Mouse (Mus musculus) ovary, postnatal 36 days (tissue): ENCODE results near the gene Nhlh1.

Source experiments
- DNase-seq: peaks from one replicate; pipeline ENCODE4 v3.0.0; 2022; ENCODE audit warnings: low spot score, mixed read lengths

Gene Nhlh1

DNA sequence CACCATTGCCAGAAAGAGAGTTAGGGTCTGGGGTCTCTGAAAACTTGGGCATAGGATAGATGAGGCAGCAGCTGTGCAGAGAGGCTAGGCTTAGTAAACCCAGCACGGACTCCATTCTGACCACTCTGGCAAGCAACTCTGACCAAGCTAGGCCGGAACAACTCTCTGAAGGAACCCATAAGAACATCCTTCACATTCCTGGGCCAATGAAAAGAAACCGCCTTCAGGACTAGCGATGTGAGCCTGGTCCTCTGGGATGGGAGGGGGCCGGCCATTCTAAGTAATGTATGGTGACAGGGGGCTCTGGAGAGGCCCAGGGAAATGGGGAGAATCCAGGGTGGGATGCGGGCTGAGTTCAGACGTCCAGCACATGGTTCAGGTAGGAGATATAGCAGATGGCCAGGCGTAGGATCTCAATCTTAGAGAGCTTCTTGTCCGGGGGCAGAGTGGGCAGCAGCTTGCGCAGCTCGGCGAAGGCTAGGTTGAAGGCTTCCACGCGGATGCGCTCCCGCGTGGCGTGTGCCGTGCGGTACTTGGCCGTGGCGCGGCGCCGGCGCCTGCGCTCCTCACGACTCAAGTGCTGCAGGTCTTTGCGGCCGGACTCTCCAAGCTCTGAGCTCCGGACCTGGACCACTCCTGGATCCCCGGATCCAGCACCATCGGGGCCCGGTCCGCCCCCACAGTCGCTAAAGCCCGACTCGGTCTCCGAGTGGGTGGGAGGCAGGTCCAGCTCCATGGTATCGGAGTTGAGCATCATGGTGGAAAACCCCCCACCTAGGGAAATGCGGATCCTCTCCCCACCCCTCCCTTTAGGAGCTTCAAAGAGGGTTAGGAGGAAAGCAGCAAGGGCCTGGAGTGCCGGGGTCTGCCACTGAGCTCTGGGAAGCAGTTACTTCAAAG lies 3.6 kb downstream of the Nhlh1 start:
- DNase-seq = no peak

DNA sequence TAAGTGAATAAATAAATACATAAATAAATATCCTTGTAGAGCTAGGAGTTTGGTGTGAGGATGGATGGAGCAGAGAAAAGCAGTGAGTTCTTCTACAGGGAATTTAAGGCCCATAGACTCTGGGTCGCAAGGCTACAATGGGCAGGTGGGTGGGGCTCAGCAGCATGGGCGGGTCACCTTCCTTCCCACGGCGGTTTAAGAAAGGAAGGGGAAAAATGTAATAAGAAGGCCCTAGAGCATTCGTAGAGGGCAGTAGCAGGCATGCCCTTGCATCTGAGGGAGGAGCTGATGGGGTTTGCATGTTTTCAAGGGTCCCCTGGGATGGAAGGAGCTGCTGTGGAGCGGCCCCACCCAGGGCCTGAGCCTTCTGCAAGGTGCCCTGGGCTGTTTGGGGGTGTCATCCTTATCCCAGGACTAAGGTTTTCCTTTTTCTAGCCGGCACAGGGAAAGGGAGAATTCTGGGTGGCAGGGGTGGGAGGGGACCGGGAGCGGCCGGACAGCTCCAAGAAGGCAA lies 4.5 kb downstream of the Nhlh1 start:
- DNase-seq = no peak

DNA sequence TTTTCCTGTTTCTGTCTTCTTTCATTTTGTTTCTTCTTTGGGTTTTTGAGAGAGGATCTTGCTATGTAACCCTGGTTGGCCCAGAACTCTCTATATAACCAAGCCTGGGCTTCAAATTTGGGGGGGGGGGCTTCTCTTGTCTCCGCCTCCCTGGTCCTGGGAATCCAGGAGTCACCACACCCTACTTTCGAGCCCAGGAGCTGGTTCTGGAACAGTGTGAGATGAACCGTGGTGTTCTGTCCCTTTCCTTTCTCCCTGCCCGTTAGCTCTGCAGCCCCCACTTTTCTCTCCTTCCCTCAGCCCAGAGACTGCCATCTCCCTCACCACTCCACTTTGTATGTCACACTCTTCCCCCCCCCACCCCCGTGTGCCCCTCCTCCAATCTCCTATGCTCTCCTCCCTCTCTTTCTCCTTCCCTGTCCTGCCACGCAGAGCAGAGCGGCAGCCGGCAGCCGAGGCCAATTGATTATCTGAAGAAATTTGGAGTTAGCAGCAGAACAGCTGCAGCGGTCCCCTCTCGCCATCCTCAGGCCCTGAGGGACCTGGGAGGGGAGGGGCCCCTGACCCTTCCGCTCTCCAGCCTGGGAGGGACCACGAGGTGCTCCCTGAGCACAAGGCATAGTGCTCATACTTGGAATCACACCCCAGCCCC lies 8.1 kb downstream of the Nhlh1 start:
- no peak for DNase-seq

DNA sequence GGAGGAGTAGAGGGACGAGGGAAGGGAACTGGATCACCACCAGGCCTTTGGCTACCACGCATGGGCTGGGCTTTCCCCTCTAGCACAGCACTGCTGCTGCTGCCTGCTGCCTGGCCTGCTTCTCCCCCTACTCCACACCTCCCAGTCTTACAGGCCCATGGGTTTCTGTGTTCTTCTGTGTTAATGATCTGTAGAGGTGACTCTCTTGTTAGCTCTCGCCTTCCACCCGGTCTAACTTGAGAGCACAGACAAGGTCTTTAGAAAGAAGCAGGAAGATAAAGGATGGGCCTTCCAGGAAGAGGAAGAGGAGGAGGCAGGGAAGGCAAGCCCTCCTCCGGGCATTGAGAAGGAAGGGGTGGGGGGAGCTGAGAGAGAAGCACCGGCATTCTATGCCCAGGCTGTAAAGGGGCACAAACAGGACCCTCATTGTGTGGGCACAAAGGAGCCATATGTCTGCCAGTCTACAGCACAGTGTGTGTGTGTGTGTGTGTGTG lies 9.1 kb downstream of the Nhlh1 start:
- no peak for DNase-seq

DNA sequence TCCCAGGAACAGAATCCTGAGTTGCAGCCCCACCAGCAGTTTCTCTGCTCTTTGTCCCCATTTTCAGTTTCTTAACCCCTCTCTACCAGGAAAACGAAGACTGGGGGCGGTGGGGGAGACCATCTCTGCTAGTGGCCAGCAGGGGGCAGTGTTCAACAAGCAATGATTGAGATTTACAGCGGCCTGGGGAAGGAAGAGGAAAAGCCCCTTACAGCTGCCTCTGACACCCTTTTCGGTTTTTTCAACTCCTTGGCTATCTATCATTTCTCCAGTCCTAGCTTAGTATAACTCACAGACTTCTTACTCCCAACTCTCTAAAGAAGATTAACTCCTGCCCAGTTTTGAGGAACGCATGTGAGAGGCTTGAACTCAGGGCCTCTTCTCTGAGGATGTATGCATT lies 10.4 kb downstream of the Nhlh1 start:
- peak; percentile 61 for DNase-seq

DNA sequence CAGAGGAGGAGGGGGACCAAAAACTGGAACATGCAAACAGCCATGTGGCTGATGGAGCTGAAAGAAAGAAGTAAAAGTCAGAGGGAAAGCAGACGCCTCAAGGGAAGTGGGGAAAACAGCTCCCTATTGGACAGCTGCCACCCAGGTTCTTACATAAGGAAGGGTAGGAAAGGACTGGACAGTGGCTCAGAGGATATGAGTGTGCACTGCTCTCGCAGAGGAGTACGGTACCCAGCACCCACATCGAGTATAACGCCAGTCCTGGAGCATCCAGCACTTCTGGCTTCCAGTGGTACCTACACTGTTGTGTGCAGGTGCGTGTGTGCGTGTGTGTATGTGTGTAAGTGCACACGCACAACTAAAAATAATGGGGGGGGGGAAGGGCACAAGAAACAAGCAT lies 11.0 kb downstream of the Nhlh1 start:
- no peak for DNase-seq

DNA sequence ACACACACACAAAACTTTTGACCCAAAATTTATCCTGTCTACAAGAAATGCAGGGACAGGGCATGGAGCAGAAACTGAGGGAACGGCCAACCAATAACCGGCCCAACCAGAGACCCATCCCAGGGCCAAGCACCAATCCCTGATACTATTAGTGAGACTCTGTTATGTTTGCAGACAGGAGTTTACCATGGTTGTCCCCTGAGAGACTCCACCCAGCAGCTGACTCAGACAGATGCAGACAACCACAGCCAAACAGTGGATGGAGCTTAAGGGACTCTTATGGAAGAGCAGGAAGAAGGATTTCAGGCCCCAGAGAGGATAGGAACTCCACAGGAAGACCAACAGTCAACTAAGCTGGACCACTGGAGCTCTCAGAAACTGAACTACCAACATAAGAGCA lies 27.5 kb downstream of the Nhlh1 start:
- no peak for DNase-seq

DNA sequence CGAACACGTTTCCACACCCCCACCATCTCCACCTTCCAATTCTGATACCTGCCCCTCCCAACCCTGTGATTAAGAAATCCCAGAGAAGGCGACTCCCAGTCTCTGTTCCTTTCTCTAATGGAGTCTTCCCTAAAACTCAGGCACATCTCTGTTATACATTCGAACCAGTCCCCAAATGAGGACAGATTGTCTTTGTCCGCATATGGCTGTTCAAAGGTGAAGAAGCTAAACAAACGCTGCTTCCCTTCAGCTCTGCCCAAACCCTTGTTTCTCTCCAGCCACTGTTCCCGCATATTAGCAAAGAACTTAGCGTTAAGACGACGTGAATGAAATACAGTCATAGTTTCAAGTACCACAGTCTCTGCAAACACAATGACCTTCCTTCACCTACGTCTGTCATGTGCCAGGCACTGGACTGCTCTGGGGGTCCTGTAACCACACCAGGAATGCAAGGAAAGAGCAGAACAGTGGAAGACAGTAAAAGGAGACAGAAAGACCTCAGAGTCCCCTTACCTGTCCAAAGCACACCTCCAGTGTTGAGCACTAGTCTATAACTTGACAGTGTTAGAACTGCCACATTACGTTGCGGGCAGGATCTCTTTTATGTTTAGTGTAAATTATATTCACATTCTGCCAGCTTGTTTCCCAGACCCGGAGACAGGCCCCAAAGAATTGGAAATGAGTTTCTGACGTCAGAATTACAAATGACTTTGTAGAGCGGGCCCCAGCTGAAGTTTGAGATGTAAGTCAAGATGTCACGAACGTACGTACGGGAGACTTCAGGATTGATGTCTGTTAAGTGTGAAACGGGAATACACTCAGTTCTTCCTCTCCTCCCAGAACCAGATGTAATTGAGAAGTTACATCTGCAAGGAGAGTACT lies 28.7 kb downstream of the Nhlh1 start, which contains the start of gene Vangl2:
TSS of gene Vangl2 (minus strand) at position 51 of the 882 bp plus-strand sequence.
- DNase-seq = no peak

DNA sequence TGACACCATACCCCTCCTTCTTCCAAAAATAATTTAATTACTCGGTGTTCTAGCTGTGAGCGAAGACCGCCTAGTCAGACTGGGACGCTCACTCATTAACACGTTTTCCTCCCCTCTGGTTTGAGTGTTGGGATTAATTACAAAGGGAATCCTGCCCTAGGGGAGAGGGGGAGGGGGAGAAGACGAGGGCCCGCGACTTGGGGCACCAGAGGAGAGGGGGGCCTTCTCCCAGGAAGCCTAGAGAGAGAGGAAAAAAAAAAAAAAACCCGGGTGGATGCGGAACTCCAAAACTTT lies 29.6 kb downstream of the Nhlh1 start:
- no peak for DNase-seq

DNA sequence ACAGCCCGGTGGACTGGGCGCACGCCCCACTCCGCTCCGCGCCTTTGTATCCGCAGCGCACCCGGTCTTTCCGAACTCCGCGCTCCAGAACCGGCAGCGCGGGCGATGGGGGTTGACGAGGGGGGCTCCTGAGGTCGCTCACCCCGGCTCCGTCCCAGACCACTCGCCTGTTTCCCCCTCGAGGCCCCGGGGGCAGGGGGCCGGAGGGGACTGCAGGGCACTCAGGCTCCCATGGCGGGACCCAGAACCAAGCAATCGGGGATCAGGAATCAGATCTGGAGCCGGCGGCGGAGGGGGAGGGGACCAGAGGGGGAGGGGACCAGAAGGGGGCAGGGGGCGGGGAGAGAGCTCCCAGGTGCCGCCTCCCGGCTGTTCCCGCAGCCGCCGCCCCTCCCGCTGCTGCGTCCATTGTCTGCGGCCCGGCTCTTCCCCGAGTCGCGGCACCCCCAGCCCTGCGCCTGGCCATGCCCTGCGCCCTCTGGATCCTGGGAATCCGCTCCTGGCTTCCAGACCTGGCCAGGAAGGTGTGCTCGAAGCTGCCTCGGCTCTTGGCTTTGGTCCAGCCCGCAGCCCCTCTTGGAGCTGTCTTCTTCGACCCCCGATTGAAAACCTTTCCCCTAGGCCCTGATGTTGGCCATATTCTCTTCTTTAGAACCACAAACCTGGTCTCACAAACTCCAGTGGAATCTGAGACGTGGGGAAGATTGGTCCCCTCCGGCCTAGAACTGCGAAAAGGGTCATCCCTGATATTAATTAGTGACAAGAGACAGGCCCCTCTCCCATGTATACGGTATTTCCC lies 30.2 kb downstream of the Nhlh1 start:
- DNase-seq = peak; percentile 91

DNA sequence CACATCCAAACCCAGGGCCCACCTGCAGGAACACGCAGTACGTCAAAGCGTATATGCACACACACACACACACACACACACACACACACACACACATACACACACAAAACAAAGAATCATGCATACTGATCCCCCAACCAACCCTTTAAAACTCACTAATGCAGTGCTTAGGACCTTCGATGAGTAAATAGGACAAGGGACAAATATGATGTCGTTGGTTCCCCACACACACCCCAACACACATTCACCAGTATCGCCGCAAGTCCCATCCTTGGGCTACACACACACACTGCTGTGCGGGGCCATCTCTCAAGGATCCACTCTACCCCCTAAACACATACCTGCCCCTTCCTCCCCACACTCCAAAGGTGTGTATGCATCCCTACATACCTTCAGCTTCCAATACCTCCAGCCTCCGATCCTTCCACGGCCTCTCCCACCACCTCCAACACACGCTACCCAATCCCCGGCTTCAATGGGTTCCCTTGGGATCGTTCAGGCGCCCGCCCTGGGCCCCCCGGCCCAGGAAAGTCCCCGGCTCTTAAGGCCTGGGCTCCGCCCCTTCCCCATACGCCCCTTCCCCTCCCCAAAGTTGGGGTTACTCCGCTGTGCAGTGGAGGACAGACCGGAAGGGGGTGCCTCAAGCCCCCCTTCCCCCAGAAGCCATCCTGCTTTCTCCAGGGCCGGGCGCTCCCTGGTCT lies 31.0 kb downstream of the Nhlh1 start:
- no peak for DNase-seq

DNA sequence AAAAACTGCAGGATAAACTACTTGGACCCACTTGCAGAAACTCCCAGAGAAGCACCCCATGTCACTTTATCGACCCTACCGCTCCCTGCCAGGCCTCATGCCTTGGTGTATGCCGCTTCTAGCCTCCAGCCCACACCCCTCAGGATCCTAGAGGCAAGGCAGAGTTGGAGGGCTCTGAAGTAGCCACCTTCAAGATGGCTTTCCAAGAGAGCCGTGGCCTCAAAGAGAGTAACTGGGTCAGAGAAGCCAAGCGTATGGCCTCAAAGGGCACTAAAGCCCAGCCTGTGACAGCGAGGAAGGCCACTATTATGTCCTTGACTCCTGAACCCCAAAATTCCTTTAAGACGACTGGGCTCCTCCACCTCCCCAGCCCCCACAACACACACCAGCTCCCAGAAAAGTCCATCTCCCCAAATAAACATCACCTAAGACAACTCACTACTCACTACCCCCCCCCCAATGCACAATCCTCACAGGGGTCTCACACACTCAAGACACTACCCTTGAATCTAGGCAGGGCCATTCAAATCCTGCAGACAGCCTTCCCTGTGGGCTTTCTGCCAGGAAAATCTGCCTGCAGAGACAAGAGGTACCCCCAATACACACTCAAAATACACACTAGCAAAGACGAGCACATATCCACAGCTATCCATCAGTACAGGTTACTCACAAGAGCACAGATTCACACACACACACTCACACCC lies 32.0 kb downstream of the Nhlh1 start:
- DNase-seq = no peak

DNA sequence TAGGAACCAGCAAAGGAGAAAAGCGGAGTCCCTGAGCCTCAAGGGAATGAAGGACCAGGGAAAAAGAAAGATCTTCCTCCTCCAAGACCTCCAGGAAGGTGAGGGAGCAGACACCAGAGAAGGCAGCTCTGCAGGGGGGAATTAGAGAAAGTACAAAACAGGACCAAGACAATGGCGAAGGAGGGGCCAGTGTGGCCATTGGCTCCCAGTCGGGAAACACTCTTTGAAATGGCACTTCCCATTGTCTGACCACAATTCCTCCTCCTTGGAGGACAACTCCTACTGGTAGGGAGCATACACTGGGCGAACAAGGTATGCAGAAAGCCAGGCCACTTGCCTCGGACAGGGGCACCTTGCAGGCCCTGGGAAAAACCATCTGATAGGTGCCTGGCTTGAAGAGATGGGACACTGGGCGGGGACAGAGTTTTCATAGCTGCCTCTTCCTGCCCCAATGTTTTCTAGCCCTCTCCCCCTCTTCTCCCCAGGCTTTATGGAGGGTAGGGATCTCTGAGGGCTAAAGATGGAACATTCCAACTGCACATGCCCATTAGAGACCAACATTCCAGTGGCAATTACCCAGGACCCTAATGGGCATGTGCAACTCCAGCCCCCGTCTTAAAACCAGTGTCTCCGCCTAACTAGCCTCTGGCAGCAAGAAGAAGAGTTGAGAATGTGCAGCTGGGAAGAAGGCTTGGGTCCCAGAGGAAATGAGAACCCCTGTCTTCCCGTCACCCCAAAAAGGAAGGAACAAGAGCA lies 33.1 kb downstream of the Nhlh1 start:
- DNase-seq = no peak

DNA sequence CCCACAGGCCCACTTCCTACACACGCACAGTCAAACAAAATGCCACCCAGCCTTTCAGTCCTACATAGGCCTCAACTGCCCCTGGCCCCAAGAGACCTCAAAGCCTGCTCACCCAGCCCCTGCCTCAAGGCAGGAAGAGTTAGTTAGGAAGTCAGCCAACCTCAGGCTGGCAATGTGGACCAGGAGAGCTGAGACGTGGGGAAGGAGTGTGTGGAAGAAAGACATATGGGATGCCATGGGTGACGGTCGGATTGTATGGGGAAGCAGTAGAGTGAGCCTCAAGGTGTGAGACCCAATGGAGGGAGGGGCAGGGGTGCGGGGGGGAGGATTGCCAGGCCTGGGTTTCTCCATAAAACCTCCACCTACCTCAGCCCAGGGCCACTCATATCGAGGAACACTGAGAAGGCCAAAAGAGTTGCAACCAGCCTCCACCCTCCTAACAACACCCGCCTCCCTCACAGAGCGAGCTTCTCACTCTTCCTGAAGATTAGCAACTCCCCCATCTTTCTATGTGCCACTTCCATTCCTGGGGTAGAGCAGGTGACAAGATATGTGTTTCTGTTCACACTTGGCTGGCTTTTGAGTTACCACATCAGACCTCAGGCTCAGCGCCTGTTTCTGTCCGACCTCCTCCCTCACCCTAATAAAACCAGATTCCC lies 37.4 kb downstream of the Nhlh1 start:
- no peak for DNase-seq

DNA sequence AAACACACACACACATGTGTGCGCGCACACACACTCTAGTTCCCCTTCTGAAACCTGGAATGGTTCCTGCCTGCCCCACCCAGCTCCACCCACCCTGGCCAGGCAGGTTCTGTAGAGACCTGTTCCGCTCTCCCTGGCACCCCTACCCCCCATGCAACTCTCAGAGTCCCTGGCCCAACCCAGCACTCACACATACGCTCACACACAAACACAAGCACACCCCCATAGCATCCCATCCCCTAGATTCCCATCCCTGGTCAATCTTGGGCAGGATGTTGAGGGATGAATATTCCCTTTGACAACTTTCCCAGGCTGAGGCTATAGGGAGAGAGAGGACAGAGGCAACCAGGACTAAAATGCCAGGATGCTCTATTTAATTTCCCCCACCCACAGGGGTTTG lies 38.0 kb downstream of the Nhlh1 start:
- DNase-seq = no peak

DNA sequence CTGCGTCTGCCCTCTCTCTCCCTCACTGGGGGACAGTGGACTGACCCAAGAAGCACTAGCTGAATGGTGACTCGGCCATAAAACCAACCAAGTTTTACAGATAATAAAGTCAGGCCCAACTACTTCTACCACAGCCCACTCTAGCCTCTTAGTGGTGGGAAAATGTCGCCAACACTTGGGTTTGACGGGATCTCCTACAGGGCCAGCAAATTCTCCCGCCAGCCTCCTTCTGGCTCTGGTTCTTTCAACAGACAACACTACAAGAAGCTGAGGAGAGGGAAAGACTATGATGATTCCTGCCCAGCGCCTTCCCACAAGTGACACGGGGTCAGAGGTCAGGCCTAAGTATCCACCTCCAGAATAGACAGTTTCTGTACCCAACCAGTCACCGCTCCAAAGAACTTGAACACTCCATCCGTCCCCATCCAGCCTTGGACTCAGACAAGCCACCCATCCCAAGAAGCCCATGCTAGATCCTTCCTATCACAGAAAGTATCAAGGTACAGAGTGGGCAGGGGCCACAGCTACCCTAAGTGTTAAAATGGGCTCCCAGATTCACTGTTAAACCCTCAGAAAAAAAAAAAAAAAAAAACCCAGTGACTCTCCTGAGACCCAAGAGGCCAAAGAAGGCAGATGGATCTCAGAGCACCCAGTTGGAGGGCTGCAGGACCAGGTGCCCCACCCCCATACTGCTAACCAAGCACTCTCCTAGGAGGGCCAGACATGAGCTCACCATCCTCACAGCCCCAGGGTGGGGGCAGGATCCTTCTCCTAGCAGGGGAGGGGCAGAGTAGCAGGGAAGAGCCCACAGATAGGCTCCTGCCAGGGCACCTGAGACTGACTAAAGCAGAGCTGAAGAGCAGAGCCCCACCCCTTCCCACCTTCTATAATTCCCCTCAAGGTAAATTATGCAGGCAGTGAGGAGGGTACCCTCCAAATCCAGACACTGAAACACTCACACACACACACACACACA lies 38.7 kb downstream of the Nhlh1 start:
- no peak for DNase-seq

DNA sequence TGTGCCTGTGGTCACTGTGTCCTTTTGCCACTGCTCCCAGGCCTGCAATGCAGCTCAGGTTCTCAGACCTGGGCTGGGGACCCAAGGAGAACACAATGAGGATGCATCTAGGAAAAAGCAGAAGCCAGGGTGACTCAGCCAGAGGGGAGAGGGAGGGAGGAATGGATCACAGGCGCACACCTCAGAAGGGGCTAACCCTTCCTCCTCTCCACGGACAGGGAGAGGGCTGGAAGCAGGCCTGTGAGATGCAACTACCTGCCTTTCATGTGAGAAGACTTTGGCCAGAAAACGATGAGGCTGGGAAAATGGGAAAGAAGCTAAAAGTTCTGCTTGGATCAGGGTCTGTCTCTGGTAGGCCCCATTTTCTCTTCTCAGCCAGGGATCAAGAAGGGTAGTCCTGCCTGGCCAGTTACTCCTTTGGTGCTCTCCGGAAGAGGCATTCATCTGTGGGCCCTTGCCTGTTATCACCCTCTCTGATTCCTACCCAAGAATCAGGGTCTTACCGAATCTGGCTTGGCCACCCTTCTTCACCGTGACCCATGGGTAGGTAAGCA lies 39.8 kb downstream of the Nhlh1 start:
- DNase-seq = no peak
